Mouse (Mus musculus) large intestine, adult 2 months (tissue): ENCODE data around the gene Perm1. TPM values are rescaled to one million over a fixed set of nuclear protein-coding genes. Genes with fewer than 3 reads are reported as not detected.

Source experiments
- DNase-seq: peaks from one replicate; pipeline ENCODE4 v3.0.0-alpha.2; 2012; ENCODE audit warnings: low read depth, low spot score
- WGBS: fragments of 180-500 bp; shearing (Covaris S2); methylation state at CpG from one replicate; pipeline ENCODE4 v1.1.7; 2018; 5-methylcytosine and 5-hydroxymethylcytosine counted together
- polyA plus RNA-seq: library from polyadenylated mRNA; depleted of rRNA; stranded (reverse); fragments of >200 nt; gene quantifications from 2 replicates; pipeline ENCODE4 v1.2.3, GENCODE M21; 2012; rRNA removed

The Perm1 gene
- polyA plus RNA-seq, 1 experiment = 0.20 TPM

GRCm38 (mm10) chr4:156235808-156236533 lies 20.3 kb downstream of the Perm1 start, which contains the start of gene Noc2l:
Gene Noc2l, plus strand, starts transcription at chr4:156236010.
- WGBS = under 1% methylated on average over 89 of the region's 90 CpGs
- peak; percentile 67 for DNase-seq

GRCm38 (mm10) chr4:156236651-156237447 lies 21.2 kb downstream of the Perm1 start:
- no peak for DNase-seq
- 19% methylated on average over 58 of the region's 60 CpGs for WGBS

- WGBS = 45% methylated on average over 11 of the region's 11 CpGs
- no peak for DNase-seq
Measured at GRCm38 (mm10) chr4:156249567-156249966, 33.9 kb downstream of the Perm1 start.

GRCm38 (mm10) chr4:156251081-156251480 lies 35.4 kb downstream of the Perm1 start:
- 62% methylated on average over 8 of the region's 8 CpGs for WGBS
- DNase-seq = no peak

GRCm38 (mm10) chr4:156252140-156252539 lies 36.5 kb downstream of the Perm1 start:
- 31% methylated on average over 7 of the region's 7 CpGs for WGBS
- DNase-seq = no peak

- no peak for DNase-seq
- WGBS = 37% methylated on average over 3 of the region's 3 CpGs
Measured at GRCm38 (mm10) chr4:156252619-156253018, 37.0 kb downstream of the Perm1 start.

- WGBS = 53% methylated on average over 7 of the region's 7 CpGs
- DNase-seq = no peak
Measured at GRCm38 (mm10) chr4:156253043-156253442, 37.4 kb downstream of the Perm1 start.

GRCm38 (mm10) chr4:156254361-156255077 lies 38.9 kb downstream of the Perm1 start:
- no peak for DNase-seq
- WGBS = 8% methylated on average over 30 of the region's 30 CpGs

- WGBS = 20% methylated on average over 26 of the region's 26 CpGs
- no peak for DNase-seq
Measured at GRCm38 (mm10) chr4:156255078-156255839, 39.6 kb downstream of the Perm1 start, which contains the start of gene Samd11. Gene Samd11, minus strand, starts transcription at chr4:156255657.

Other genes starting within 250 kb of the Perm1 start
- 5.9 and 6.0 TPM in 2 replicates for gene B3galt6, start 223.2 kb upstream of the Perm1 start, polyA plus RNA-seq
- gene Sdf4, start 223.0 kb upstream of the Perm1 start, polyA plus RNA-seq = 77.4 and 77.7 TPM in 2 replicates
- gene Tnfrsf4, start 202.0 kb upstream of the Perm1 start, polyA plus RNA-seq = 7.4 and 8.8 TPM in 2 replicates
- 5.9 and 6.6 TPM in 2 replicates for gene Tnfrsf18, start 189.7 kb upstream of the Perm1 start, polyA plus RNA-seq
- gene Ttll10, start 156.5 kb upstream of the Perm1 start, polyA plus RNA-seq = 6.6 and 9.2 TPM in 2 replicates
- 17.1 and 21.9 TPM in 2 replicates for gene 9430015G10Rik, start 105.9 kb upstream of the Perm1 start, polyA plus RNA-seq
- 0.22 and 0.25 TPM in 2 replicates for gene Rnf223, start 85.4 kb upstream of the Perm1 start, polyA plus RNA-seq
- 50.8 and 87.5 TPM in 2 replicates for gene Agrn, start 18.4 kb upstream of the Perm1 start, polyA plus RNA-seq
- 31.7 and 56.0 TPM in 2 replicates for gene Isg15, start 15.1 kb upstream of the Perm1 start, polyA plus RNA-seq
- gene AW011738, start 12.6 kb upstream of the Perm1 start, polyA plus RNA-seq = 1.9 and 2.9 TPM in 2 replicates
- 35.2 and 48.1 TPM in 2 replicates for gene Plekhn1, start 19.0 kb downstream of the Perm1 start, polyA plus RNA-seq
- gene Noc2l, start 20.1 kb downstream of the Perm1 start, polyA plus RNA-seq = 65.2 and 67.2 TPM in 2 replicates
- 0.06 and 0.30 TPM in 2 replicates for gene Samd11, start 39.8 kb downstream of the Perm1 start, polyA plus RNA-seq
- gene Vmn2r-ps159, start 115.2 kb downstream of the Perm1 start, polyA plus RNA-seq = not detected in 2 replicates